ENCODE assay signal across 14 mouse cellular contexts in the genomic region with DNA sequence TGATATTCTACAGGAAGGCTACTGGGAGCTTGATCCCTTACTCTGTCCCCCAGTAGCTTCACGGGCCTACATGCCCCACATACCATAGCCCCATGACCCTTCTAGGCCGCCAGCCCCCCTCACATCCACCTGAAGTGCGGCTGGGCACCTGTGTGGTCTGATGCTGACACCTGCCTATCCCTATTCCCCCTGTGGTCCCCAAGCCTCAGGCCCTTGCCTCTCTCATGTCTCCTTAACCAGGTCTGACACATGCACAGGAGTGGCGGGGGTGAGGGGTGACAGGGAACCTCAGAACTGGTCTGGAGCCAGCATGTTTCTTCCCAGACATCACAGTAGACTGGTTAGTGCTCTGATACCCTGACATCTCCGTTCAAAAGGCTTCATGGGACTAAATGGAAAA. TPM values are rescaled to one million over a fixed set of nuclear protein-coding genes. Genes with fewer than 3 reads are reported as not detected.
A peak's percentile ranks its signal among the peaks of the same experiment; 100 is the strongest.
DNase-seq lines count a peak whose midpoint lies in the region; ATAC-seq and TF ChIP-seq lines count a peak whose summit lies in the region.
"Had no signal": no experiment of that assay in that cellular context is flagged by ENCODE, and none has a peak within 500 bp of the region (broad histone marks: within the 10 kb centered on the region; RNA-seq: fewer than 3 reads in every experiment).

No protein-coding gene starts in this region.

- no peak for TF ChIP-seq POLR2A in thymus, adult 2 months (IDR thresholded peaks at IDR 0.05; ENCODE audit: control insufficient read depth, extremely low read depth, insufficient read depth, low read length, poor library complexity)

- no peak overlapping the region for H3K9ac ChIP-seq in forebrain, embryonic 15.5 days (replicated peaks)
- H3K9ac ChIP-seq in kidney, embryonic 14.5 days (ENCODE audit: low read depth, low read length): no peak overlapping the region
- 0 out of 2 replicates have a peak overlapping the region, but pooled peaks have one; percentile 2 for H3K9ac ChIP-seq in hindbrain, embryonic 14.5 days
- H3K9ac ChIP-seq: embryonic facial prominence, embryonic 13.5 days; heart, embryonic 15.5 days; hindbrain, embryonic 15.5 days; liver, embryonic 12.5 days; lung, embryonic 15.5 days had no signal

- ATAC-seq in forebrain, embryonic 15.5 days (replicated peaks): no peak
- ATAC-seq in kidney, embryonic 14.5 days (ENCODE audit: low FRiP score, low TSS enrichment): no peak
- ATAC-seq in hindbrain, embryonic 14.5 days (ENCODE audit: low FRiP score): no peak
- ATAC-seq: liver, embryonic 12.5 days had no signal

- no peak overlapping the region for H3K4me3 ChIP-seq in forebrain, embryonic 10.5 days
- no peak overlapping the region for H3K4me3 ChIP-seq in forebrain, embryonic 15.5 days
- no peak overlapping the region for H3K4me3 ChIP-seq in kidney, embryonic 14.5 days (ENCODE audit: low read length)
- H3K4me3 ChIP-seq in hindbrain, embryonic 14.5 days (replicated peaks; ENCODE audit: low read length): no peak overlapping the region
- no peak overlapping the region for H3K4me3 ChIP-seq in thymus, adult 2 months (ENCODE audit: control insufficient read depth, insufficient read depth, low read length)
- H3K4me3 ChIP-seq: embryonic facial prominence, embryonic 13.5 days; heart, embryonic 15.5 days; hindbrain, embryonic 15.5 days; liver, embryonic 12.5 days; lung, embryonic 15.5 days had no signal

- no peaks in the 10 kb centered on the region for H3K36me3 ChIP-seq in forebrain, embryonic 10.5 days (replicated peaks)
- no peaks in the 10 kb centered on the region for H3K36me3 ChIP-seq in forebrain, embryonic 15.5 days
- H3K36me3 ChIP-seq in kidney, embryonic 14.5 days (ENCODE audit: control insufficient read depth, insufficient read depth, low read length): no peaks in the 10 kb centered on the region; the same call in 1 of the 2 replicates
- H3K36me3 ChIP-seq in hindbrain, embryonic 14.5 days (replicated peaks; ENCODE audit: control insufficient read depth, insufficient read depth): peaks cover 23% of the 10 kb centered on the region
- H3K36me3 ChIP-seq in thymus, adult 2 months (ENCODE audit: control insufficient read depth, insufficient read depth, low read length): no peaks in the 10 kb centered on the region; the same call in 1 of the 2 replicates
- H3K36me3 ChIP-seq: hindbrain, embryonic 15.5 days; liver, embryonic 12.5 days; lung, embryonic 15.5 days had no signal

- peak overlapping the region; percentile 66 for H3K27ac ChIP-seq in forebrain, embryonic 10.5 days
- H3K27ac ChIP-seq in forebrain, embryonic 15.5 days (replicated peaks): no peak overlapping the region
- peak overlapping the region; percentile 52; the same call in 1 of the 2 replicates for H3K27ac ChIP-seq in kidney, embryonic 14.5 days (ENCODE audit: low read depth, low read length)
- H3K27ac ChIP-seq in hindbrain, embryonic 14.5 days: no peak overlapping the region
- no peak overlapping the region for H3K27ac ChIP-seq in thymus, adult 2 months (ENCODE audit: control insufficient read depth, insufficient read depth, low read length)
- H3K27ac ChIP-seq: heart, embryonic 15.5 days; liver, embryonic 12.5 days; lung, embryonic 15.5 days had no signal

- TF ChIP-seq CTCF in thymus, adult 2 months (IDR thresholded peaks at IDR 0.05; ENCODE audit: borderline replicate concordance, control insufficient read depth, extremely low read depth, insufficient read depth, low read length, poor library complexity): no peak

- no peak for DNase-seq in forebrain, embryonic 10.5 days (ENCODE audit: extremely low spot score, low spot score)
- DNase-seq in kidney, adult 8-10 months: no peak
- peak; percentile 19 for DNase-seq in Muller cell, postnatal 12 days (ENCODE audit: inconsistent ontology term)
- DNase-seq in hindbrain, embryonic 14.5 days (ENCODE audit: low spot score): no peak
- DNase-seq in thymus, adult 2 months: no peak
- DNase-seq in adrenal gland, postnatal 14 days: no peak
- DNase-seq: right cerebral cortex, postnatal 25 days had no signal

- no peak overlapping the region for H3K4me2 ChIP-seq in forebrain, embryonic 15.5 days (replicated peaks)
- H3K4me2 ChIP-seq in kidney, embryonic 14.5 days (replicated peaks; ENCODE audit: low read depth, low read length): no peak overlapping the region
- no peak overlapping the region for H3K4me2 ChIP-seq in hindbrain, embryonic 14.5 days (replicated peaks)
- H3K4me2 ChIP-seq: heart, embryonic 15.5 days; hindbrain, embryonic 15.5 days; liver, embryonic 12.5 days; lung, embryonic 15.5 days had no signal

- H3K4me1 ChIP-seq in forebrain, embryonic 10.5 days: peaks cover 29% of the 10 kb centered on the region
- peaks cover 3% of the 10 kb centered on the region; the same call in 1 of the 2 replicates for H3K4me1 ChIP-seq in forebrain, embryonic 15.5 days
- peaks cover 15% of the 10 kb centered on the region for H3K4me1 ChIP-seq in kidney, embryonic 14.5 days (ENCODE audit: control insufficient read depth, insufficient read depth, low read length)
- peaks cover 14% of the 10 kb centered on the region; the same call in 1 of the 2 replicates for H3K4me1 ChIP-seq in hindbrain, embryonic 14.5 days (replicated peaks; ENCODE audit: control insufficient read depth, insufficient read depth, low read length)
- no peaks in the 10 kb centered on the region for H3K4me1 ChIP-seq in thymus, adult 2 months (replicated peaks; ENCODE audit: control insufficient read depth, insufficient read depth, low read length)

- H3K9me3 ChIP-seq in forebrain, embryonic 10.5 days: no peaks in the 10 kb centered on the region
- H3K9me3 ChIP-seq in forebrain, embryonic 15.5 days: no peaks in the 10 kb centered on the region
- no peaks in the 10 kb centered on the region for H3K9me3 ChIP-seq in kidney, embryonic 14.5 days (ENCODE audit: control insufficient read depth, low read length)
- H3K9me3 ChIP-seq in hindbrain, embryonic 14.5 days (ENCODE audit: control insufficient read depth, low read length): no peaks in the 10 kb centered on the region
- H3K9me3 ChIP-seq: embryonic facial prominence, embryonic 13.5 days; heart, embryonic 15.5 days; hindbrain, embryonic 15.5 days; liver, embryonic 12.5 days; lung, embryonic 15.5 days had no signal

- WGBS in forebrain, embryonic 10.5 days: 91% methylated on average over 5 of the region's 5 CpGs
- WGBS in forebrain, embryonic 15.5 days: 86% methylated on average over 5 of the region's 5 CpGs
- WGBS in kidney, embryonic 14.5 days: 84% methylated on average over 5 of the region's 5 CpGs
- 78% methylated on average over 5 of the region's 5 CpGs for WGBS in hindbrain, embryonic 14.5 days
- WGBS in thymus, adult 2 months: 85% methylated on average over 5 of the region's 5 CpGs

- H3K27me3 ChIP-seq in forebrain, embryonic 10.5 days (ENCODE audit: poor library complexity, severe bottlenecking): peaks cover 4% of the 10 kb centered on the region; the same call in 1 of the 2 replicates
- H3K27me3 ChIP-seq in forebrain, embryonic 15.5 days: no peaks in the 10 kb centered on the region
- no peaks in the 10 kb centered on the region for H3K27me3 ChIP-seq in kidney, embryonic 14.5 days (ENCODE audit: control insufficient read depth, insufficient read depth, low read length)
- H3K27me3 ChIP-seq in hindbrain, embryonic 14.5 days (ENCODE audit: control insufficient read depth, insufficient read depth, low read length): no peaks in the 10 kb centered on the region
- H3K27me3 ChIP-seq in thymus, adult 2 months (ENCODE audit: control insufficient read depth, insufficient read depth, low read length): no peaks in the 10 kb centered on the region
- H3K27me3 ChIP-seq: embryonic facial prominence, embryonic 13.5 days; hindbrain, embryonic 15.5 days; liver, embryonic 12.5 days; lung, embryonic 15.5 days had no signal

RNA-seq across cellular contexts. Expression of a gene that starts 25.7 kb away (rescaled TPM):
- 10.3 and 10.8 TPM in 2 replicates for polyA plus RNA-seq in forebrain, embryonic 10.5 days (2016; fragmentation: Nextera tagmentation; extraction: Ambion mirVana)
- polyA plus RNA-seq in forebrain, embryonic 15.5 days (2015; fragmentation: Nextera tagmentation; extraction: Ambion mirVana): 14.0 and 15.5 TPM in 2 replicates
- polyA plus RNA-seq in kidney, embryonic 14.5 days (2014; fragmentation: Nextera tagmentation; extraction: Ambion mirVana): 8.3 and 13.1 TPM in 2 replicates
- 13.7 and 14.5 TPM in 2 replicates for polyA plus RNA-seq in hindbrain, embryonic 14.5 days (2014; fragmentation: Nextera tagmentation; extraction: Ambion mirVana)
- polyA plus RNA-seq in thymus, adult 2 months (2012; rRNA removed): 78.2 and 82.6 TPM in 2 replicates
- total RNA-seq in adrenal gland, postnatal 14 days (2021): 43.9 and 53.2 TPM in 2 replicates

RNA-seq across cellular contexts. Expression of a gene that starts 33.7 kb away (rescaled TPM):
- 9.2 and 10.0 TPM in 2 replicates for polyA plus RNA-seq in forebrain, embryonic 10.5 days (2016; fragmentation: Nextera tagmentation; extraction: Ambion mirVana)
- polyA plus RNA-seq in forebrain, embryonic 15.5 days (2015; fragmentation: Nextera tagmentation; extraction: Ambion mirVana): 8.3 and 8.7 TPM in 2 replicates
- 7.9 and 10.2 TPM in 2 replicates for polyA plus RNA-seq in kidney, embryonic 14.5 days (2014; fragmentation: Nextera tagmentation; extraction: Ambion mirVana)
- 6.0 and 6.5 TPM in 2 replicates for polyA plus RNA-seq in hindbrain, embryonic 14.5 days (2014; fragmentation: Nextera tagmentation; extraction: Ambion mirVana)
- polyA plus RNA-seq in thymus, adult 2 months (2012; rRNA removed): 9.2 and 9.8 TPM in 2 replicates
- 6.5 and 7.0 TPM in 2 replicates for total RNA-seq in adrenal gland, postnatal 14 days (2021)

Comparison
In these comparisons a context has a peak if more than half of its experiments do, and no peak if none do; other contexts are left out.
1. H3K27ac ChIP-seq: peak in forebrain, embryonic 10.5 days (single experiment) and kidney, embryonic 14.5 days (single experiment); none in forebrain, embryonic 15.5 days (single experiment), hindbrain, embryonic 14.5 days (single experiment) and thymus, adult 2 months (single experiment).